Mouse (Mus musculus): ENCODE data around the gene Gm49336.

DNA sequence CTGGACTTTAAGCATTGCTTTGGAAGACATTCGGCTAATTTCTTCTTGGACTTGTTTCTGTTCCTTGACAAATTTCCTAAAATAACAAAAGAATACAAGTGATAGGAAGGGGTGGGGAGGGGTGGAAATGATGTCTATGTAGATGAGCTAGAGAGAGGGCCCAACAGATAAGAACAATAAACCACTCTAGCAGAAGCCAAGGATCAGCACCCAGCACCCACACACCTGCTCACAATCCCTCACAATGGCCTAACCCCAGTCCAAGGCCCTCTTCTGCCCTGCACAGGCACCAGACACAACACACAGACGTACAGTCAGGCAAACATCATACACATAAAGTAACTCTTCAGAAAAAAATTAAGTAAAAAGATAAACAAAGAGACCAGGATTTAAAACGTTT lies 12.8 kb downstream of the Gm49336 start:
- TF ChIP-seq CTCF (IDR thresholded peaks at IDR 0.05; ENCODE audit: insufficient read depth, low read depth, low read length): no peak
- TF ChIP-seq POLR2A (IDR thresholded peaks at IDR 0.05; ENCODE audit: insufficient read depth, low read depth, low read length): no peak
